31 mouse cellular contexts compared by ENCODE assay signal in genomic region chr4:39719951-39720350, GRCm38 (mm10).
"Had no signal": no experiment of that assay in that cellular context is flagged by ENCODE, and none has a peak within 500 bp of the region (broad histone marks: within the 10 kb centered on the region; RNA-seq: fewer than 3 reads in every experiment).

No protein-coding gene starts in this region.

- H3K4me2 ChIP-seq: limb, embryonic 12.5 days; limb, embryonic 13.5 days; limb, embryonic 15.5 days; liver, embryonic 11.5 days; liver, embryonic 12.5 days; liver, embryonic 13.5 days; liver, embryonic 15.5 days; lung, embryonic 14.5 days; lung, embryonic 15.5 days; midbrain, embryonic 11.5 days; midbrain, embryonic 12.5 days; midbrain, embryonic 13.5 days; midbrain, embryonic 15.5 days had no signal

- ATAC-seq: liver, embryonic 12.5 days; liver, postnatal 0 days; lung, postnatal 0 days; midbrain, embryonic 13.5 days; midbrain, embryonic 15.5 days; midbrain, embryonic 16.5 days had no signal

- DNase-seq: left cerebral cortex, postnatal 4 days; liver; liver, embryonic 13.5 days; liver, postnatal 0 days; lung, adult 18-20 months; lung, adult 2 months; lung, embryonic 14.5 days; lung, postnatal 10 days; lung, postnatal 14 days; lung, postnatal 36 days; lung, postnatal 4 days; midbrain, embryonic 14.5 days had no signal

- H3K27ac ChIP-seq: limb, embryonic 10.5 days; limb, embryonic 12.5 days; limb, embryonic 13.5 days; limb, embryonic 15.5 days; liver, embryonic 12.5 days; liver, embryonic 13.5 days; liver, embryonic 14.5 days; liver, embryonic 15.5 days; lung, embryonic 15.5 days; macrophage; midbrain, embryonic 10.5 days; midbrain, embryonic 12.5 days; midbrain, embryonic 13.5 days; midbrain, embryonic 15.5 days had no signal

- H3K27me3 ChIP-seq: limb, embryonic 12.5 days; limb, embryonic 13.5 days; limb, embryonic 15.5 days; liver, embryonic 12.5 days; liver, embryonic 13.5 days; liver, embryonic 15.5 days; lung, embryonic 15.5 days; megakaryocyte, embryonic 14.5 days; midbrain, embryonic 12.5 days; midbrain, embryonic 13.5 days; midbrain, embryonic 15.5 days had no signal

- H3K36me3 ChIP-seq: limb, embryonic 10.5 days; limb, embryonic 12.5 days; limb, embryonic 13.5 days; limb, embryonic 15.5 days; liver, embryonic 12.5 days; liver, embryonic 13.5 days; liver, embryonic 15.5 days; lung, embryonic 15.5 days; midbrain, embryonic 10.5 days; midbrain, embryonic 12.5 days; midbrain, embryonic 13.5 days; midbrain, embryonic 15.5 days had no signal

- H3K9ac ChIP-seq: limb, embryonic 12.5 days; limb, embryonic 13.5 days; limb, embryonic 15.5 days; liver, embryonic 12.5 days; liver, embryonic 13.5 days; liver, embryonic 14.5 days; liver, embryonic 15.5 days; liver, postnatal 0 days; lung, embryonic 14.5 days; lung, embryonic 15.5 days; midbrain, embryonic 12.5 days; midbrain, embryonic 13.5 days; midbrain, embryonic 15.5 days had no signal

- H3K4me3 ChIP-seq: limb, embryonic 10.5 days; limb, embryonic 12.5 days; limb, embryonic 13.5 days; limb, embryonic 15.5 days; liver, embryonic 12.5 days; liver, embryonic 13.5 days; liver, embryonic 15.5 days; lung, embryonic 15.5 days; megakaryocyte, embryonic 14.5 days; midbrain, embryonic 10.5 days; midbrain, embryonic 12.5 days; midbrain, embryonic 13.5 days; midbrain, embryonic 15.5 days; myocyte had no signal

- H3K4me1 ChIP-seq: limb, embryonic 10.5 days; limb, embryonic 12.5 days; limb, embryonic 13.5 days; limb, embryonic 15.5 days; liver, embryonic 12.5 days; liver, embryonic 13.5 days; liver, embryonic 15.5 days; lung, embryonic 15.5 days; megakaryocyte, embryonic 14.5 days; midbrain, embryonic 10.5 days; midbrain, embryonic 12.5 days; midbrain, embryonic 13.5 days; midbrain, embryonic 15.5 days had no signal

- H3K9me3 ChIP-seq: limb, embryonic 10.5 days; limb, embryonic 12.5 days; limb, embryonic 13.5 days; limb, embryonic 15.5 days; liver, embryonic 13.5 days; liver, embryonic 15.5 days; lung, embryonic 15.5 days; midbrain, embryonic 10.5 days; midbrain, embryonic 12.5 days; midbrain, embryonic 13.5 days; midbrain, embryonic 15.5 days had no signal
